Mouse (Mus musculus): ENCODE results near the gene Kdm4c. TPM values are rescaled to one million over a fixed set of nuclear protein-coding genes. Genes with fewer than 3 reads are reported as not detected.

The Kdm4c gene
- polyA plus RNA-seq, 1 experiment from 2014 or later, result 16.3 TPM

- Histone ChIP-seq H3K4me1 (peaks cover 13% of the 10 kb centered on the region), H3K4me3 (replicated peaks) (no peak overlapping the region)
- WGBS, result 21% methylated on average over 3 of the region's 3 CpGs
These were observed 17.0 kb downstream of the Kdm4c start for GRCm38 (mm10) chr4:74259331-74259730.

GRCm38 (mm10) chr4:74261879-74262278 lies 19.6 kb downstream of the Kdm4c start:
- no peaks in the 10 kb centered on the region for H3K9me3 ChIP-seq
- H3K27me3 ChIP-seq, result no peaks in the 10 kb centered on the region
- no peak overlapping the region for H3K4me3 ChIP-seq (replicated peaks)
- H3K9ac ChIP-seq, result no peak overlapping the region
- no peak for ATAC-seq (ENCODE audit: low FRiP score)
- H3K4me2 ChIP-seq, result no peak overlapping the region
- H3K4me1 ChIP-seq, result peaks cover 13% of the 10 kb centered on the region
- H3K27ac ChIP-seq, result no peak overlapping the region
- H3K36me3 ChIP-seq (replicated peaks), result peaks cover 11% of the 10 kb centered on the region

More at GRCm38 (mm10) chr4:74259331-74259730, 17.0 kb downstream of the Kdm4c start:
- Histone ChIP-seq H3K9ac (no peak overlapping the region), H3K4me2 (no peak overlapping the region), H3K36me3 (replicated peaks) (peaks cover 6% of the 10 kb centered on the region; the same call in 1 of the 2 replicates), H3K27ac (no peak overlapping the region), H3K27me3 (no peaks in the 10 kb centered on the region), H3K9me3 (no peaks in the 10 kb centered on the region)
- ATAC-seq (ENCODE audit: low FRiP score), result no peak

GRCm38 (mm10) chr4:74264428-74264955 lies 22.2 kb downstream of the Kdm4c start:
- Histone ChIP-seq H3K4me2 (no peak overlapping the region), H3K9ac (no peak overlapping the region), H3K4me1 (no peaks in the 10 kb centered on the region), H3K27ac (no peak overlapping the region), H3K4me3 (replicated peaks) (no peak overlapping the region), H3K36me3 (replicated peaks) (peaks cover 11% of the 10 kb centered on the region), H3K27me3 (no peaks in the 10 kb centered on the region), H3K9me3 (no peaks in the 10 kb centered on the region)
- ATAC-seq (ENCODE audit: low FRiP score), result no peak
- WGBS, result 89% methylated on average over 5 of the region's 5 CpGs

GRCm38 (mm10) chr4:74271180-74271579 lies 28.9 kb downstream of the Kdm4c start:
- WGBS, result 89% methylated on average over 5 of the region's 5 CpGs
- H3K4me1 ChIP-seq, result no peaks in the 10 kb centered on the region
- H3K4me2 ChIP-seq, result no peak overlapping the region
- H3K9me3 ChIP-seq, result no peaks in the 10 kb centered on the region
- H3K9ac ChIP-seq, result no peak overlapping the region
- ATAC-seq (ENCODE audit: low FRiP score), result no peak
- peaks cover 13% of the 10 kb centered on the region for H3K36me3 ChIP-seq (replicated peaks)
- H3K27ac ChIP-seq, result no peak overlapping the region
- no peaks in the 10 kb centered on the region for H3K27me3 ChIP-seq
- H3K4me3 ChIP-seq (replicated peaks), result no peak overlapping the region

- WGBS, result 75% methylated on average over 1 of the region's 1 CpGs
- no peaks in the 10 kb centered on the region for H3K4me1 ChIP-seq
- H3K27ac ChIP-seq, result no peak overlapping the region
- H3K4me3 ChIP-seq (replicated peaks), result no peak overlapping the region
- H3K9me3 ChIP-seq, result no peaks in the 10 kb centered on the region
- peaks cover 5% of the 10 kb centered on the region; the same call in 1 of the 2 replicates for H3K36me3 ChIP-seq (replicated peaks)
- no peak overlapping the region for H3K4me2 ChIP-seq
- no peak overlapping the region for H3K9ac ChIP-seq
- ATAC-seq (ENCODE audit: low FRiP score), result no peak
- H3K27me3 ChIP-seq, result no peaks in the 10 kb centered on the region
These were observed 35.2 kb downstream of the Kdm4c start for GRCm38 (mm10) chr4:74277486-74277885.

- H3K36me3 ChIP-seq (replicated peaks), result 0 out of 2 replicates have a peak, but pooled peaks cover 3% of the 10 kb centered on the region
- H3K27me3 ChIP-seq, result no peaks in the 10 kb centered on the region
- no peak overlapping the region for H3K4me2 ChIP-seq
- no peak overlapping the region for H3K27ac ChIP-seq
- H3K4me1 ChIP-seq, result no peaks in the 10 kb centered on the region
- no peaks in the 10 kb centered on the region for H3K9me3 ChIP-seq
- H3K4me3 ChIP-seq (replicated peaks), result no peak overlapping the region
- WGBS, result 91% methylated on average over 3 of the region's 3 CpGs
- no peak for ATAC-seq (ENCODE audit: low FRiP score)
- no peak overlapping the region for H3K9ac ChIP-seq
These were observed 37.9 kb downstream of the Kdm4c start for GRCm38 (mm10) chr4:74280170-74280569.

- WGBS, result 95% methylated on average over 3 of the region's 3 CpGs
- H3K4me3 ChIP-seq (replicated peaks), result no peak overlapping the region
- H3K27me3 ChIP-seq, result no peaks in the 10 kb centered on the region
- no peaks in the 10 kb centered on the region for H3K4me1 ChIP-seq
- H3K27ac ChIP-seq, result no peak overlapping the region
- H3K9me3 ChIP-seq, result no peaks in the 10 kb centered on the region
- H3K9ac ChIP-seq, result no peak overlapping the region
- ATAC-seq (ENCODE audit: low FRiP score), result no peak
- H3K4me2 ChIP-seq, result no peak overlapping the region
- H3K36me3 ChIP-seq (replicated peaks), result no peaks in the 10 kb centered on the region
These were observed 45.6 kb downstream of the Kdm4c start for GRCm38 (mm10) chr4:74287851-74288250.

- 69% methylated on average over 3 of the region's 3 CpGs for WGBS
- no peak for ATAC-seq (ENCODE audit: low FRiP score)
These were observed 52.4 kb downstream of the Kdm4c start for GRCm38 (mm10) chr4:74294726-74295125.

GRCm38 (mm10) chr4:74305315-74306105 lies 63.2 kb downstream of the Kdm4c start:
- H3K9me3 ChIP-seq, result no peaks in the 10 kb centered on the region
- 92% methylated on average over 5 of the region's 5 CpGs for WGBS
- no peak for ATAC-seq (ENCODE audit: low FRiP score)
- no peaks in the 10 kb centered on the region for H3K36me3 ChIP-seq (replicated peaks)
- no peak overlapping the region for H3K9ac ChIP-seq
- H3K4me3 ChIP-seq (replicated peaks), result no peak overlapping the region
- no peaks in the 10 kb centered on the region for H3K27me3 ChIP-seq
- H3K4me2 ChIP-seq, result no peak overlapping the region
- no peaks in the 10 kb centered on the region for H3K4me1 ChIP-seq
- no peak overlapping the region for H3K27ac ChIP-seq

More at GRCm38 (mm10) chr4:74294726-74295125, 52.4 kb downstream of the Kdm4c start:
- Histone ChIP-seq H3K27ac (no peak overlapping the region), H3K36me3 (replicated peaks) (0 out of 2 replicates have a peak, but pooled peaks cover 4% of the 10 kb centered on the region), H3K27me3 (no peaks in the 10 kb centered on the region), H3K9ac (no peak overlapping the region), H3K4me3 (replicated peaks) (no peak overlapping the region), H3K4me2 (no peak overlapping the region), H3K4me1 (no peaks in the 10 kb centered on the region), H3K9me3 (no peaks in the 10 kb centered on the region)

- WGBS, result 96% methylated on average over 5 of the region's 5 CpGs
- H3K27ac ChIP-seq, result no peak overlapping the region
- no peaks in the 10 kb centered on the region for H3K4me1 ChIP-seq
- H3K9me3 ChIP-seq, result no peaks in the 10 kb centered on the region
- no peak overlapping the region for H3K9ac ChIP-seq
- no peaks in the 10 kb centered on the region for H3K27me3 ChIP-seq
- H3K36me3 ChIP-seq (replicated peaks), result peaks cover 6% of the 10 kb centered on the region; the same call in 1 of the 2 replicates
- ATAC-seq (ENCODE audit: low FRiP score), result no peak
- H3K4me2 ChIP-seq, result no peak overlapping the region
- H3K4me3 ChIP-seq (replicated peaks), result no peak overlapping the region
These were observed 68.8 kb downstream of the Kdm4c start for GRCm38 (mm10) chr4:74311135-74311534.

- Histone ChIP-seq H3K9ac (no peak overlapping the region), H3K4me2 (no peak overlapping the region), H3K4me3 (replicated peaks) (no peak overlapping the region), H3K9me3 (no peaks in the 10 kb centered on the region), H3K27ac (no peak overlapping the region), H3K36me3 (replicated peaks) (peaks cover 8% of the 10 kb centered on the region; the same call in 1 of the 2 replicates), H3K4me1 (no peaks in the 10 kb centered on the region), H3K27me3 (no peaks in the 10 kb centered on the region)
- no peak for ATAC-seq (ENCODE audit: low FRiP score)
- 92% methylated on average over 2 of the region's 2 CpGs for WGBS
These were observed 70.6 kb downstream of the Kdm4c start for GRCm38 (mm10) chr4:74312858-74313257.

- Histone ChIP-seq H3K36me3 (replicated peaks) (peaks cover 8% of the 10 kb centered on the region; the same call in 1 of the 2 replicates), H3K4me3 (replicated peaks) (no peak overlapping the region), H3K4me2 (no peak overlapping the region), H3K27me3 (no peaks in the 10 kb centered on the region), H3K4me1 (no peaks in the 10 kb centered on the region), H3K9ac (no peak overlapping the region), H3K27ac (no peak overlapping the region), H3K9me3 (no peaks in the 10 kb centered on the region)
- 96% methylated on average over 5 of the region's 5 CpGs for WGBS
- no peak for ATAC-seq (ENCODE audit: low FRiP score)
These were observed 73.1 kb downstream of the Kdm4c start for GRCm38 (mm10) chr4:74315388-74315787.

- 91% methylated on average over 1 of the region's 1 CpGs for WGBS
- no peaks in the 10 kb centered on the region for H3K4me1 ChIP-seq
- H3K4me3 ChIP-seq (replicated peaks), result no peak overlapping the region
- H3K27ac ChIP-seq, result no peak overlapping the region
- 0 out of 2 replicates have a peak, but pooled peaks cover 6% of the 10 kb centered on the region for H3K36me3 ChIP-seq (replicated peaks)
- no peak overlapping the region for H3K9ac ChIP-seq
- no peaks in the 10 kb centered on the region for H3K27me3 ChIP-seq
- no peak for ATAC-seq (ENCODE audit: low FRiP score)
- H3K4me2 ChIP-seq, result no peak overlapping the region
- no peaks in the 10 kb centered on the region for H3K9me3 ChIP-seq
These were observed 77.0 kb downstream of the Kdm4c start for GRCm38 (mm10) chr4:74319313-74319712.

Measured in forebrain, embryonic 12.5 days (tissue).